Mouse (Mus musculus): ENCODE results near the gene Pax2. TPM values are rescaled to one million over a fixed set of nuclear protein-coding genes. Genes with fewer than 3 reads are reported as not detected.
"Not testable (repeated sequence)": the region's sequence is repeated elsewhere in the genome, so short reads cannot be mapped to it uniquely, and the experiment has no call there.

Gene Pax2
- total RNA-seq, 2 experiments from 2014 or later: not detected

GRCm38 (mm10) chr19:44833391-44833790 is 77.5 kb downstream of the Pax2 start:
- DNase-seq: no peak
- intact Hi-C loops (cut with DNase I): no loop called here

- intact Hi-C loops (cut with DNase I): no loop called here
- no peak for DNase-seq
These were observed 78.6 kb downstream of the Pax2 start for GRCm38 (mm10) chr19:44834218-44835041.

- no peak for DNase-seq
- intact Hi-C loops (cut with DNase I): no loop called here
These were observed 79.4 kb downstream of the Pax2 start for GRCm38 (mm10) chr19:44835042-44835930.

GRCm38 (mm10) chr19:44835931-44836861 is 80.4 kb downstream of the Pax2 start:
- DNase-seq: peak; percentile 6 to 7
- intact Hi-C loops (cut with DNase I): no loop called here

- peak; percentile 11 to 17 for DNase-seq
- intact Hi-C loops (cut with DNase I): no loop called here
These were observed 81.8 kb downstream of the Pax2 start for GRCm38 (mm10) chr19:44837426-44838205.

- intact Hi-C loops (cut with DNase I): no loop called here
- no peak for DNase-seq
These were observed 82.5 kb downstream of the Pax2 start for GRCm38 (mm10) chr19:44838321-44838720.

- intact Hi-C loops (cut with DNase I); DNase-seq: not testable (repeated sequence)
These were observed 86.8 kb downstream of the Pax2 start for GRCm38 (mm10) chr19:44842661-44843060.

- intact Hi-C loops (cut with DNase I): no loop called here
- no peak for DNase-seq
These were observed 93.6 kb downstream of the Pax2 start for GRCm38 (mm10) chr19:44849465-44849864.

GRCm38 (mm10) chr19:44858671-44859070 is 102.8 kb downstream of the Pax2 start:
- intact Hi-C loops (cut with DNase I): no loop called here
- no peak for DNase-seq

- DNase-seq: peak in 1 of 2 experiments; percentile 22
- intact Hi-C loops (cut with DNase I): no loop called here
These were observed 112.9 kb downstream of the Pax2 start for GRCm38 (mm10) chr19:44868766-44869165.

GRCm38 (mm10) chr19:44874186-44874898 is 118.5 kb downstream of the Pax2 start:
- DNase-seq: no peak
- intact Hi-C loops (cut with DNase I): no loop called here

GRCm38 (mm10) chr19:44874928-44875327 is 119.1 kb downstream of the Pax2 start:
- DNase-seq: no peak
- intact Hi-C loops (cut with DNase I): loop anchor here (5.0 kb wide), 1 partner anchor 68 kb away; no protein-coding TSS in a partner anchor

GRCm38 (mm10) chr19:44875718-44876117 is 119.9 kb downstream of the Pax2 start:
- no peak for DNase-seq
- intact Hi-C loops (cut with DNase I): loop anchor here (5.0 kb wide), 1 partner anchor 68 kb away; no protein-coding TSS in a partner anchor

- DNase-seq: no peak
- intact Hi-C loops (cut with DNase I): loop anchor here (5.0 kb wide), 1 partner anchor 69 kb away; no protein-coding TSS in a partner anchor
These were observed 120.7 kb downstream of the Pax2 start for GRCm38 (mm10) chr19:44876529-44876928.

GRCm38 (mm10) chr19:44882552-44883024 is 126.7 kb downstream of the Pax2 start:
- DNase-seq: peak; percentile 52 to 56
- intact Hi-C loops (cut with DNase I): no loop called here

GRCm38 (mm10) chr19:44884331-44884730 is 128.5 kb downstream of the Pax2 start:
- intact Hi-C loops (cut with DNase I): no loop called here
- DNase-seq: no peak

- DNase-seq: no peak
- intact Hi-C loops (cut with DNase I): loop anchor here (2.0 kb wide), 1 partner anchor 132 kb away; no protein-coding TSS in a partner anchor
These were observed 130.6 kb downstream of the Pax2 start for GRCm38 (mm10) chr19:44886475-44886874.
